Mouse (Mus musculus): ENCODE results near the gene Sec24d. TPM values are rescaled to one million over a fixed set of nuclear protein-coding genes. Genes with fewer than 3 reads are reported as not detected.
A peak's percentile ranks its signal among the peaks of the same experiment; 100 is the strongest.

The Sec24d gene
- polyA plus RNA-seq (2015; fragmentation: Nextera tagmentation; extraction: Ambion mirVana): 20.6 and 27.1 TPM in 2 replicates

DNA sequence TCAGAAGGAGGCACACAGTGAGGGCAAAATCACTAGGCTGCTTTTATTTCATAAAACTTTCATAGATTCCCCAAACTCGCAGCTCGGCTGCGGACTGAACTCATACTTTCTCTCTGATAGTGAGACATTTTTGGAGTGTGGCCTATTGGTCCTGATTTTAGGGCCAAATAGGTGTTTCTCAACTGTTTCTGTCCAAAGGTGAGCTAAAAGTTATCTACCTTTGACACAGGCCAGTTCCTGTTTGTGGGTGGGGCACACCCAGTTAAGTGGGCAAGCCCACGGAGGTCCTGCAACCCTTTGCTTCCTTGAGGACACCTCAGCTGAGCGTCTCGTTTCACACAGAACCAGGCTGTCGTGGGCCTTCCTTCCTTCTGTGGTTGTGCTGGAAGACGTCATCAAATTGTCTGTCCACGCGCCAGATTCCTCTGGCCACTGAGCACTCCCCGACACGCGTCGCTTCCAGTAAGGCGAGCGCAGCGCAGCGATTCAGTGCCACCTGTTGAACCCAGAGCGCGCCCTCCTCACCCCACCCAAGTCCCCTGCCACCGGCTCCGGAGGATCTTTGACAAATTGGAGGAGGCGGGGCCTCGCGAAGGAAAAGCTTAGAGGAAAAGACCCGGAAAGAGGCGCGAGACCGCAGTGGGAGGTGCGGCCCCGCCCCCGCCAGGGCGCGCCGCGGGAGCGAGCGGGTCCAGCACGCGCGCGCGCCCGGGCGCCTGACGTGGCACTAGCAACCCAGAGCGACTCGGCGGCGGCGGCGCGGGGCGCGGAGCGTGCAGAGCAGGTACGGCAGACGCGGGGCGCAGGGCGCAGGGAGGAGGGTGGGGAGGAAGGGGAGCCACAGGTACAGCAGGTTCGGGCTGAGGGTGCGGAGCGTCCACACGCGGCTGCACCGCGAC, at the start of gene Sec24d:
Gene Sec24d, plus strand, starts transcription at position 703 of the 899 bp plus-strand sequence.
- no peaks in the 10 kb centered on the region for H3K9me3 ChIP-seq (ENCODE audit: control insufficient read depth, low read length)
- H3K27me3 ChIP-seq (replicated peaks; ENCODE audit: control insufficient read depth, insufficient read depth, low read length): 0 out of 2 replicates have a peak, but pooled peaks cover 2% of the 10 kb centered on the region
- no peaks in the 10 kb centered on the region for H3K36me3 ChIP-seq (ENCODE audit: control insufficient read depth, insufficient read depth)
- peaks cover 11% of the 10 kb centered on the region for H3K4me1 ChIP-seq (replicated peaks; ENCODE audit: control insufficient read depth, insufficient read depth, low read length)
- H3K27ac ChIP-seq (ENCODE audit: low read length): peak within 1 kb of the TSS; percentile 44; the same call in 1 of the 2 replicates
- H3K4me2 ChIP-seq (ENCODE audit: low read length): peak within 1 kb of the TSS; percentile 75
- peak within 1 kb of the TSS; percentile 65 for H3K9ac ChIP-seq (replicated peaks; ENCODE audit: low read depth, low read length)
- WGBS: 3% methylated on average over 68 of the region's 68 CpGs
- ATAC-seq: peak; percentile 93
- H3K4me3 ChIP-seq (replicated peaks; ENCODE audit: low read length): peak within 1 kb of the TSS; percentile 74

DNA sequence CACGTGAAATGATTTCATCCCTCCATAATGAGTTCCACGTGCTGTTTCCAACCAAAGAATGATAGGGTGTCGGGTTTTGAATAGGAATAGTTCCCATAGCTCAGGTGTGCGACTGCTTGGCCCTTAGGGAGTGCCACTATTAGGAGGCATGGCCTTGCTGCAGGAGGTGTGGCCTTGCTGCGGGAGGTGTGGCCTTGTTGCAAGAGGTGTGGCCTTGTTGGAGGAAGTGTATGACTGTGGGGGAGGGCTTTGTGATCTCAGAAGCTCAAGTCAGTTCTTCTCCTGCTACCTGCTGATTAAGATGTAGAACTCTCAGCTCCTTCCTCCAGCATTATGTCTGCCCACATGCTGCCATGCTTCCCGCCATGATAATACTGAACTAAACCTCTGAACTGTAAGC, 48.6 kb upstream of the Sec24d start:
- Histone ChIP-seq H3K4me3 (replicated peaks; ENCODE audit: low read length) (no peak overlapping the region), H3K4me2 (ENCODE audit: low read length) (no peak overlapping the region), H3K4me1 (replicated peaks; ENCODE audit: control insufficient read depth, insufficient read depth, low read length) (no peaks in the 10 kb centered on the region), H3K9ac (replicated peaks; ENCODE audit: low read depth, low read length) (no peak overlapping the region), H3K36me3 (ENCODE audit: control insufficient read depth, insufficient read depth) (no peaks in the 10 kb centered on the region), H3K27me3 (replicated peaks; ENCODE audit: control insufficient read depth, insufficient read depth, low read length) (no peaks in the 10 kb centered on the region), H3K27ac (ENCODE audit: low read length) (no peak overlapping the region), H3K9me3 (ENCODE audit: control insufficient read depth, low read length) (no peaks in the 10 kb centered on the region)
- WGBS: 62% methylated on average over 6 of the region's 6 CpGs
- ATAC-seq: no peak

DNA sequence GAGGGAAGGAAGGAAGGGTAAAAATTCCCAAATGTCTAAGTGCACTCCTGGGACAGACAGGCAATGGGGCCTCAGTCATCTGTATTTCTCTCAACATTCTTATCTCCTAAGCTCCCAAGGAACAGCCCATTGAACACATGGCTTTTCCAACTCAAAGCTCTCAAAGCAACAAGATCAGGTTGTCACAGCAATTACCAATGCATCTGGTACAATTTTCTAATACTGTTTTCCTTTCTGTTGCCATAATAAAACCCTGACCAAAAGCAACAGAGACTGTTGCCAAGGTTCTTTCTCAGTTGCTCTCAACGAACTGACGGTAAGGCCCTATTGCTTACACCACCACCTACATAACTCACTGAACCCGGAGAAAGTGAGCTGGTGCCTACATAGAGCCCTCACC, 40.0 kb upstream of the Sec24d start:
- no peaks in the 10 kb centered on the region for H3K27me3 ChIP-seq (replicated peaks; ENCODE audit: control insufficient read depth, insufficient read depth, low read length)
- H3K36me3 ChIP-seq (ENCODE audit: control insufficient read depth, insufficient read depth): no peaks in the 10 kb centered on the region
- no peaks in the 10 kb centered on the region for H3K4me1 ChIP-seq (replicated peaks; ENCODE audit: control insufficient read depth, insufficient read depth, low read length)
- no peak overlapping the region for H3K27ac ChIP-seq (ENCODE audit: low read length)
- H3K9me3 ChIP-seq (ENCODE audit: control insufficient read depth, low read length): no peaks in the 10 kb centered on the region
- no peak overlapping the region for H3K4me2 ChIP-seq (ENCODE audit: low read length)
- no peak for ATAC-seq
- no peak overlapping the region for H3K4me3 ChIP-seq (replicated peaks; ENCODE audit: low read length)
- H3K9ac ChIP-seq (replicated peaks; ENCODE audit: low read depth, low read length): no peak overlapping the region
- WGBS: 92% methylated on average over 3 of the region's 3 CpGs

DNA sequence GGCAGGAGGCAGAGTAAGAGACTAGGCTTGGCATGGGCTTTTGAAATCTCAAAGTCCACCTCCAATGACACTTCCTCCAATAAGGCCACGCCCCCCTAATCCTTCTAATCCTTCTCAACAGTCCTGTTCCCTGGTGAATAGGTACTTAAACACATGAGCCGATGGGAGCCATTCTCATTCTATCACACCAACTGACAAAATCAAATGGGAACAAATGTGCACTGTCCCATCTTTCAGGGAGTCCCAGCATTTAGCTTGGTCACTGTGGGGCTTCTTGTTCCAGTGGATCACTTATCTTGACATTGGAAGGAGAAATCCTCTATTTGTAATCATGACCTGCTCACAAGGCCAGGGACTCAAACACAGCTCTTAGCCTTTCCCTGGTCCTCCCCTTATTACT, 35.6 kb upstream of the Sec24d start:
- WGBS: 87% methylated on average over 2 of the region's 2 CpGs
- ATAC-seq: no peak
- Histone ChIP-seq H3K4me3 (replicated peaks; ENCODE audit: low read length) (no peak overlapping the region), H3K9me3 (ENCODE audit: control insufficient read depth, low read length) (no peaks in the 10 kb centered on the region), H3K27ac (ENCODE audit: low read length) (no peak overlapping the region), H3K9ac (replicated peaks; ENCODE audit: low read depth, low read length) (no peak overlapping the region), H3K36me3 (ENCODE audit: control insufficient read depth, insufficient read depth) (no peaks in the 10 kb centered on the region), H3K4me1 (replicated peaks; ENCODE audit: control insufficient read depth, insufficient read depth, low read length) (peaks cover 5% of the 10 kb centered on the region), H3K4me2 (ENCODE audit: low read length) (no peak overlapping the region), H3K27me3 (replicated peaks; ENCODE audit: control insufficient read depth, insufficient read depth, low read length) (no peaks in the 10 kb centered on the region)

DNA sequence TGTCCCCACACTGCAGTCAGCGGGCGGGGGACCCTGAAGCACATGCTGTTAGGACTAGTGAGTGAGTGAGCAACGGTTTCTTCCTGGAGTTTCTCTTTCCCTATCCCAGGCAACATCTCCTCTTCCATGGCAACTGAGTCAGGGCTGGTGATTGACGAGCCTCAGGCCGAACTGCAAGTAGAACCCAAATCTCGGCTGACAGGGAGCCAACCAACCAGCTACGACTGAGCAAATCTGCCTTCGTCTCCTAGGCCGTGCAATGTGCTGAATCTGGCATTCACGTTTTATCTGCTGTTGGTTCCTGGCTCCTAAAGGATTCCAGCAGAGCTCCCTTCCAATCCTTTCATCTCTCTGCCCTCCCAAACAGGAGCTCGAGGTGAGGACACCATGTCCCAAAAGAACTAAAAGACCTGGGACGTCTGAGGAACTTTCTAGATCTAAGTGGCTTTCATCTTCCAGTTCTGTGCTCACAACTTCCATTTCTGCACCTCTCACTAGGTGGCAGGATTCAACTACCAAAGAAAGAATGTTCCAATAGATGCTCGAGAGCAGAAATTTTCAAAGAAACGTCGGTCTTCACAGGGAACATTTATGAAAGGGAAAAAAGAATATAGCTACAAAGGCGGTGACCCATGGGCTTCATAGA, 32.9 kb upstream of the Sec24d start:
- Histone ChIP-seq H3K27ac (ENCODE audit: low read length) (no peak overlapping the region), H3K36me3 (ENCODE audit: control insufficient read depth, insufficient read depth) (no peaks in the 10 kb centered on the region), H3K9ac (replicated peaks; ENCODE audit: low read depth, low read length) (no peak overlapping the region), H3K9me3 (ENCODE audit: control insufficient read depth, low read length) (no peaks in the 10 kb centered on the region), H3K27me3 (replicated peaks; ENCODE audit: control insufficient read depth, insufficient read depth, low read length) (no peaks in the 10 kb centered on the region), H3K4me3 (replicated peaks; ENCODE audit: low read length) (no peak overlapping the region), H3K4me2 (ENCODE audit: low read length) (no peak overlapping the region), H3K4me1 (replicated peaks; ENCODE audit: control insufficient read depth, insufficient read depth, low read length) (peaks cover 9% of the 10 kb centered on the region)
- WGBS: 45% methylated on average over 16 of the region's 16 CpGs
- ATAC-seq: 0 out of 2 replicates have a peak, but pooled peaks have one; percentile 12

DNA sequence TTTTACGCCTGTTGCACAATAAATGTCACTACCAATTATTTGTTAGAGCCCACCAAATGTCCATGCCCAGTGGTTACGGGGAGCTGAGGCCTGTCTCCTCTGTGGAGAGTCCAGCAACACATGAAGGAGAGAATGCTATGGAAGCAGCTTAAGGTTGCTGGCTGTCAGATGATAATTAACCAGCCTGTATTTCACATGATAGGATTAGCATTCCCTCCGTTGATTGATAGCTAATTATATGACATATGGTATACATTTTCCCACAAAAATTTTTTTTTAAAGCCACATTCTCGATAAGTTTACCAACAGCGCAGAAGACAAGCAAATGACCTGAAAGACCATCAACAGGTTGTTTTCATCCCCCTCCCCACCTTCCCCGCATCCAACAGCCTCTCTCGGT, 31.8 kb upstream of the Sec24d start:
- Histone ChIP-seq H3K27ac (ENCODE audit: low read length) (no peak overlapping the region), H3K4me1 (replicated peaks; ENCODE audit: control insufficient read depth, insufficient read depth, low read length) (peaks cover 9% of the 10 kb centered on the region), H3K4me2 (ENCODE audit: low read length) (peak overlapping the region; percentile 61), H3K9ac (replicated peaks; ENCODE audit: low read depth, low read length) (peak overlapping the region; percentile 40; the same call in 1 of the 2 replicates), H3K9me3 (ENCODE audit: control insufficient read depth, low read length) (no peaks in the 10 kb centered on the region), H3K36me3 (ENCODE audit: control insufficient read depth, insufficient read depth) (no peaks in the 10 kb centered on the region), H3K27me3 (replicated peaks; ENCODE audit: control insufficient read depth, insufficient read depth, low read length) (no peaks in the 10 kb centered on the region), H3K4me3 (replicated peaks; ENCODE audit: low read length) (peak overlapping the region; percentile 41)
- no peak for ATAC-seq
- WGBS: 20% methylated on average over 7 of the region's 7 CpGs

GRCm38 (mm10) chr3:123235921-123236320, 31.3 kb upstream of the Sec24d start, which contains the start of gene Synpo2:
Gene Synpo2 (minus strand): TSS chr3:123236149.
- peak within 1 kb of the TSS; percentile 41 for H3K4me3 ChIP-seq (replicated peaks; ENCODE audit: low read length)
- no peaks in the 10 kb centered on the region for H3K36me3 ChIP-seq (ENCODE audit: control insufficient read depth, insufficient read depth)
- peak; percentile 86 for ATAC-seq
- no peaks in the 10 kb centered on the region for H3K27me3 ChIP-seq (replicated peaks; ENCODE audit: control insufficient read depth, insufficient read depth, low read length)
- H3K27ac ChIP-seq (ENCODE audit: low read length): no peak within 1 kb of the TSS
- peak within 1 kb of the TSS; percentile 61 for H3K4me2 ChIP-seq (ENCODE audit: low read length)
- peak within 1 kb of the TSS; percentile 40 for H3K9ac ChIP-seq (replicated peaks; ENCODE audit: low read depth, low read length)
- under 1% methylated on average over 20 of the region's 20 CpGs for WGBS
- peaks cover 9% of the 10 kb centered on the region for H3K4me1 ChIP-seq (replicated peaks; ENCODE audit: control insufficient read depth, insufficient read depth, low read length)
- no peaks in the 10 kb centered on the region for H3K9me3 ChIP-seq (ENCODE audit: control insufficient read depth, low read length)

- Histone ChIP-seq H3K4me3 (replicated peaks; ENCODE audit: low read length) (no peak overlapping the region), H3K9ac (replicated peaks; ENCODE audit: low read depth, low read length) (no peak overlapping the region), H3K27ac (ENCODE audit: low read length) (no peak overlapping the region), H3K9me3 (ENCODE audit: control insufficient read depth, low read length) (no peaks in the 10 kb centered on the region), H3K36me3 (ENCODE audit: control insufficient read depth, insufficient read depth) (no peaks in the 10 kb centered on the region), H3K4me1 (replicated peaks; ENCODE audit: control insufficient read depth, insufficient read depth, low read length) (peaks cover 9% of the 10 kb centered on the region), H3K27me3 (replicated peaks; ENCODE audit: control insufficient read depth, insufficient read depth, low read length) (no peaks in the 10 kb centered on the region), H3K4me2 (ENCODE audit: low read length) (no peak overlapping the region)
- ATAC-seq: no peak
- 27% methylated on average over 7 of the region's 7 CpGs for WGBS
Observed at GRCm38 (mm10) chr3:123237039-123237438, 30.2 kb upstream of the Sec24d start.

DNA sequence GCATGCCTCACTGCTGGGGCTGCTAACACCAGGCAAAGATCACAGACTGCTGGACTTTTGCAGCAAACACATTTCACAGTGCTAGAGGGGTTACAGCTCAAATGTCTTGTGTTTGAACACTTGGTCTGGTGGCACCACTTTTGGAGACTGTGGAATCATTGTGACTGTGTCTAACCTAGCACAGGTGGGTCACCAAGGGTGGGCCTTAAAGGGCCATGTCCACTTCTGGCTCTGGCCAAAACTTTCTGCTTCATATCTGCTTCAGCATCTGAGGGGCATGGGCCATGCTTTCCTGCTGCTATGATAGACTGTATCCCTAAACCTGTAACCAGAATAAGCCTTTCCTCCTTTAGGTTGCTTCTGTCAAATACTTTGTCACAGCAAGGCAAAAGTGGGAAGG, 29.8 kb upstream of the Sec24d start:
- H3K27ac ChIP-seq (ENCODE audit: low read length): no peak overlapping the region
- no peak overlapping the region for H3K4me2 ChIP-seq (ENCODE audit: low read length)
- H3K27me3 ChIP-seq (replicated peaks; ENCODE audit: control insufficient read depth, insufficient read depth, low read length): no peaks in the 10 kb centered on the region
- ATAC-seq: no peak
- no peaks in the 10 kb centered on the region for H3K9me3 ChIP-seq (ENCODE audit: control insufficient read depth, low read length)
- H3K36me3 ChIP-seq (ENCODE audit: control insufficient read depth, insufficient read depth): no peaks in the 10 kb centered on the region
- no peak overlapping the region for H3K9ac ChIP-seq (replicated peaks; ENCODE audit: low read depth, low read length)
- no peak overlapping the region for H3K4me3 ChIP-seq (replicated peaks; ENCODE audit: low read length)
- H3K4me1 ChIP-seq (replicated peaks; ENCODE audit: control insufficient read depth, insufficient read depth, low read length): peaks cover 9% of the 10 kb centered on the region

Measured in forebrain, embryonic 16.5 days (tissue).